ENCODE assay signal across 19 mouse cellular contexts in genomic region chr11:92336545-92336944, GRCm38 (mm10).
A peak's percentile ranks its signal among the peaks of the same experiment; 100 is the strongest.
DNase-seq lines count a peak whose midpoint lies in the region; ATAC-seq lines count a peak whose summit lies in the region.
"Had no signal": no experiment of that assay in that cellular context is flagged by ENCODE, and none has a peak within 500 bp of the region (broad histone marks: within the 10 kb centered on the region; RNA-seq: fewer than 3 reads in every experiment).

No protein-coding gene starts in this region.

- H3K4me2 ChIP-seq in embryonic facial prominence, embryonic 14.5 days (ENCODE audit: low read depth, low read length): no peak overlapping the region
- H3K4me2 ChIP-seq in embryonic facial prominence, embryonic 15.5 days (replicated peaks): no peak overlapping the region

- 83% methylated on average over 2 of the region's 2 CpGs for WGBS in embryonic facial prominence, embryonic 14.5 days
- WGBS in embryonic facial prominence, embryonic 10.5 days: 82% methylated on average over 2 of the region's 2 CpGs
- WGBS in embryonic facial prominence, embryonic 15.5 days: 73% methylated on average over 2 of the region's 2 CpGs

- H3K27me3 ChIP-seq in embryonic facial prominence, embryonic 14.5 days (replicated peaks; ENCODE audit: control insufficient read depth, insufficient read depth, low read length): no peaks in the 10 kb centered on the region
- no peaks in the 10 kb centered on the region for H3K27me3 ChIP-seq in embryonic facial prominence, embryonic 10.5 days (replicated peaks; ENCODE audit: low read depth, poor library complexity, severe bottlenecking)
- H3K27me3 ChIP-seq in embryonic facial prominence, embryonic 15.5 days: no peaks in the 10 kb centered on the region
- H3K27me3 ChIP-seq: CH12.LX, Patski had no signal

- H3K9ac ChIP-seq in embryonic facial prominence, embryonic 14.5 days (ENCODE audit: low read depth, low read length): no peak overlapping the region
- no peak overlapping the region for H3K9ac ChIP-seq in embryonic facial prominence, embryonic 15.5 days

- H3K4me1 ChIP-seq in embryonic facial prominence, embryonic 14.5 days (ENCODE audit: control insufficient read depth, insufficient read depth, low read length): no peaks in the 10 kb centered on the region
- H3K4me1 ChIP-seq in embryonic facial prominence, embryonic 10.5 days: no peaks in the 10 kb centered on the region
- H3K4me1 ChIP-seq in embryonic facial prominence, embryonic 15.5 days: no peaks in the 10 kb centered on the region

- no peaks in the 10 kb centered on the region for H3K9me3 ChIP-seq in embryonic facial prominence, embryonic 14.5 days (ENCODE audit: control insufficient read depth, low read length)
- no peaks in the 10 kb centered on the region for H3K9me3 ChIP-seq in embryonic facial prominence, embryonic 10.5 days
- no peaks in the 10 kb centered on the region for H3K9me3 ChIP-seq in embryonic facial prominence, embryonic 15.5 days (replicated peaks)
- H3K9me3 ChIP-seq: G1E had no signal

- no peaks in the 10 kb centered on the region for H3K36me3 ChIP-seq in embryonic facial prominence, embryonic 14.5 days (ENCODE audit: control insufficient read depth, insufficient read depth, low read length)
- no peaks in the 10 kb centered on the region for H3K36me3 ChIP-seq in embryonic facial prominence, embryonic 10.5 days (replicated peaks)
- no peaks in the 10 kb centered on the region for H3K36me3 ChIP-seq in embryonic facial prominence, embryonic 15.5 days
- H3K36me3 ChIP-seq: G1E had no signal

- no peak overlapping the region for H3K4me3 ChIP-seq in embryonic facial prominence, embryonic 14.5 days (ENCODE audit: low read depth, low read length)
- no peak overlapping the region for H3K4me3 ChIP-seq in embryonic facial prominence, embryonic 10.5 days
- H3K4me3 ChIP-seq in embryonic facial prominence, embryonic 15.5 days (replicated peaks): no peak overlapping the region

- DNase-seq in embryonic facial prominence, embryonic 14.5 days (ENCODE audit: low spot score): peak; percentile 19
- DNase-seq in embryonic facial prominence, embryonic 10.5 days (ENCODE audit: low spot score): no peak
- no peak for DNase-seq in adrenal gland, postnatal 14 days
- DNase-seq: adrenal gland, adult 2 months; adrenal gland, adult 8-10 months; adrenal gland, postnatal 10 days; adrenal gland, postnatal 25 days; adrenal gland, postnatal 36 days; B cell, adult 2 months; cerebellum, adult 11 months; cerebellum, adult 11-12 months; cerebellum, adult 18-20 months; cerebellum, adult 2 months had no signal

- peak; percentile 90; the same call in 1 of the 2 replicates for ATAC-seq in embryonic facial prominence, embryonic 14.5 days (ENCODE audit: low read depth)
- ATAC-seq in embryonic facial prominence, embryonic 15.5 days (ENCODE audit: insufficient number of reproducible peaks, low FRiP score, low TSS enrichment, low read depth): peak; percentile 51; the same call in 1 of the 2 replicates
- ATAC-seq: activated CD4-positive, CD25-positive, alpha-beta regulatory T cell, adult 4 months; CD4-positive, CD25-positive, alpha-beta regulatory T cell, adult 4 months; Patski had no signal

- no peak overlapping the region for H3K27ac ChIP-seq in embryonic facial prominence, embryonic 14.5 days (replicated peaks; ENCODE audit: low read depth, low read length)
- H3K27ac ChIP-seq in embryonic facial prominence, embryonic 10.5 days (replicated peaks): no peak overlapping the region
- H3K27ac ChIP-seq in embryonic facial prominence, embryonic 15.5 days (replicated peaks): no peak overlapping the region
